Mouse (Mus musculus): ENCODE data around the gene Nostrin.

DNA sequence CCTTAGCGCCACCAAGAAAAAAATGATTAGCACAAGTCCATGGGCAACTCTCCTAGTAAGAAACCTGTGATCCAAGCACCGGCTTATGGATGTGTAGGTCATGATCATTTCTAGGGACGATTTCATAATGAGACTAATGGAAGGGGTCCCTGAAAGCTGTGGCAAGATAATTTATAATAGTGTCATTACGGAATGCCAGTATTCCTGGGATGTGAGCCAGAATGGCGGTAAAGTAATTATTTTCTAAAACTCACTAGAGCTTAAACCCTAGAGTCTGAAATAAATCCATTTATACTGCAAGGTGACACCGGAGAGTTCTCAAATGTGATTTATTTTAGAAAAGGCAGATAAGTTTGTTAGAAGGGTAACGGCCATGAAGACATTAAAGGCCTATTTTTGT lies 79.6 kb downstream of the Nostrin start:
- TF ChIP-seq CTCF (IDR thresholded peaks at IDR 0.05; ENCODE audit: control insufficient read depth, insufficient read depth, low read length) (no peak), POLR2A (IDR thresholded peaks at IDR 0.05; ENCODE audit: borderline replicate concordance, control insufficient read depth, low read depth, low read length) (no peak)
